Mouse (Mus musculus) liver, postnatal 0 days (tissue): ENCODE results near the gene Usp12. TPM values are rescaled to one million over a fixed set of nuclear protein-coding genes. Genes with fewer than 3 reads are reported as not detected.

ENCODE experiments used
- ATAC-seq: fragments of 200-750 bp; cut with Nextera tagmentation; 2 replicates; pipeline ENCODE4 v1.8.0; 2017; ENCODE audit warnings: mild to moderate bottlenecking, moderate library complexity
- DNase-seq: peaks from one replicate; pipeline ENCODE4 v3.0.0-alpha.2; 2016
- H3K27ac ChIP-seq: fragments of 300-500 bp; sonication (generic); 2 replicates; pipeline ENCODE4 v1.5.1; 2014; ENCODE audit warnings: antibody characterized with exemption, moderate library complexity, mild to moderate bottlenecking, low read depth
- H3K27me3 ChIP-seq: fragments of 300-500 bp; sonication (generic); 2 replicates; pipeline ENCODE4 v1.6.1; 2014; ENCODE audit warnings: low read length, control low read depth, mixed read lengths; ENCODE audit not compliant: insufficient read depth
- H3K36me3 ChIP-seq: fragments of 300-500 bp; sonication (generic); replicated peaks from 2 replicates; pipeline ENCODE4 v1.6.1; 2014; ENCODE audit warnings: mild to moderate bottlenecking, control low read depth, low read length, moderate library complexity, mixed read lengths; ENCODE audit not compliant: insufficient read depth
- H3K4me1 ChIP-seq: fragments of 300-500 bp; sonication (generic); 2 replicates; pipeline ENCODE4 v1.6.1; 2014; ENCODE audit warnings: antibody characterized with exemption, mild to moderate bottlenecking, control low read depth; ENCODE audit not compliant: insufficient read depth
- H3K4me2 ChIP-seq: fragments of 300-500 bp; sonication (generic); 2 replicates; pipeline ENCODE4 v1.6.1; 2014; ENCODE audit warnings: low read depth, mild to moderate bottlenecking, low read length, moderate library complexity, mixed read lengths
- H3K4me3 ChIP-seq: fragments of 300-500 bp; sonication (generic); 2 replicates; pipeline ENCODE4 v1.5.1; 2014; ENCODE audit warnings: low read depth, low read length
- H3K9ac ChIP-seq: fragments of 300-500 bp; sonication (generic); replicated peaks from 2 replicates; pipeline ENCODE4 v1.6.1; 2014; ENCODE audit warnings: mild to moderate bottlenecking, moderate library complexity
- H3K9me3 ChIP-seq: fragments of 300-500 bp; sonication (generic); 2 replicates; pipeline ENCODE4 v1.6.1; 2016; ENCODE audit warnings: mild to moderate bottlenecking, control low read depth, low read length, mixed read lengths
- CTCF ChIP-seq: sonication (generic); IDR thresholded peaks from 2 replicates; pipeline ENCODE4 v1.5.1; 2016; ENCODE audit warnings: antibody characterized with exemption, low read depth
- EP300 ChIP-seq: IDR thresholded peaks from 2 replicates; pipeline ENCODE4 v1.6.1; 2016; ENCODE audit warnings: antibody characterized with exemption, low read depth, mild to moderate bottlenecking
- WGBS: fragments of 180-500 bp; shearing (Covaris S2); extraction: QIAGEN DNeasy Blood & Tissue Kit; methylation state at CpG from one replicate; pipeline ENCODE4 v1.1.7; 2014; ENCODE audit not compliant: insufficient replicate concordance; 5-methylcytosine and 5-hydroxymethylcytosine counted together
- polyA plus RNA-seq: library from polyadenylated mRNA; unstranded; fragments of >200 nt; fragmentation: Nextera tagmentation; extraction: Ambion mirVana; gene quantifications from 2 replicates; pipeline ENCODE4 v1.2.1, GENCODE M21; 2015

Usp12 gene
- polyA plus RNA-seq, 1 experiment from 2014 or later: 6.8 TPM

DNA sequence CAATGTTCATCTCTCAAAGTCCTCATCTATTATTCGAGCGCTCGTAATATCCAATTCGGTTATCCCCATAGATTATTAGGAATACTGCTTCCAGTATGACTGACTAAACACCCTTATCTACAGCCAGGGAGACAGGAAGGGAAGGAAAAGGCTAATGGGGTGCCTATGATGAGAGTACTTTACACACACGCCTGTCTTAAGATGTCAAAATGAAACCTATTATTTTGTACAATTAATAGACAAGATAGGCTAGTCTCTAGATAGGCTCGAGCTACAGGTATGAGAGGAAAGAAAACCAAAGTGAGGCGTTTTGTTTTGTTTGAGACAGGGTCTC lies 37.6 kb upstream of the Usp12 start:
- Histone ChIP-seq H3K9ac (peak overlapping the region; percentile 91), H3K9me3 (no peaks in the 10 kb centered on the region), H3K4me1 (peaks cover 20% of the 10 kb centered on the region), H3K4me2 (peak overlapping the region; percentile 81), H3K27ac (peak overlapping the region; percentile 88), H3K27me3 (no peaks in the 10 kb centered on the region), H3K4me3 (peak overlapping the region; percentile 89), H3K36me3 (peaks cover 33% of the 10 kb centered on the region)
- peak; percentile 4 for ATAC-seq
- WGBS: 48% methylated on average over 7 of the region's 7 CpGs
- DNase-seq: no peak
- no peak for TF ChIP-seq CTCF
- no peak for TF ChIP-seq EP300

DNA sequence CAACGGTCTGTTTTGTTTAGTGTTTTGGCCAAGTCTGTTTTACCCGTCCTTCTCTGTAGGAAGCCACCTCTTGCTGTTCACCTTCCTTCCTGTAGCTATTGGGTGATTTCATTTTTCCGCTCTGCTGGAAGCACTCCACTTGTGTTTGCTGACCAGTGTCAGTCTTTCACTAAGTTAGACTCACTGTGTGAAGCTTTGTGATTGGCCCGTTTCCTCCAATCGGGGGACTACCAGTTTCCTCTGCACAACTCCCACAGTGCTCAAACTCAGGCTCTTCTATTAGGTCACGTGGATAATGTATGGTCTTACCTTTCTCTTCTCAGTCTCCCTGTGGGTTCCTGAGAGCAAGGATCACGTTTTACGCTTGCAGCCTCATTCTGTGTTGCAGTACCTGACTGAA lies 34.7 kb upstream of the Usp12 start:
- no peaks in the 10 kb centered on the region for H3K9me3 ChIP-seq
- no peak for TF ChIP-seq EP300
- TF ChIP-seq CTCF: no peak
- H3K36me3 ChIP-seq: peaks cover 5% of the 10 kb centered on the region
- H3K4me3 ChIP-seq: peak overlapping the region; percentile 28
- ATAC-seq: 0 out of 2 replicates have a peak, but pooled peaks have one; percentile 9
- no peak overlapping the region; the same call in 1 of the 2 replicates for H3K9ac ChIP-seq
- H3K4me2 ChIP-seq: peak overlapping the region; percentile 64
- peaks cover 19% of the 10 kb centered on the region for H3K4me1 ChIP-seq
- peak overlapping the region; percentile 58; the same call in 1 of the 2 replicates for H3K27ac ChIP-seq
- WGBS: 17% methylated on average over 8 of the region's 8 CpGs
- H3K27me3 ChIP-seq: no peaks in the 10 kb centered on the region
- DNase-seq: peak; percentile 33

DNA sequence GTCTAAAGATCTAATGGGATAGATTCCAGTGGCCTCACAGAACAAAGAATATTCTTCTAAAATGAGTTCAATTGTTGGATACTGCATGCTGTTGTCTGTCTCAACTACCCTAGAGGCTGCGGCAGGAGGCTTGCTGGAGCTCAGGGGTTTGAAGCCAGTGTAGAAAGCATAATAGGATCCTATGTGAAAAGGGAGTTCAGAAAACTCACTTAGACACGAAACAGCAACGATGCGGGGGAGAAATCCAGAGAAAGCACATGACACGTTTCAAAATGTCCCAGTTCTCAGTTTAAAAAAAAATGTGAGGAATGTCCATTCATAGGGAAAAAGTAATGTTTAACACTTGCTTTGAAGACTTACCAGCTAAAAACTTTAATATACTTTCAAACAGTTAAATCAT lies 28.2 kb upstream of the Usp12 start:
- no peaks in the 10 kb centered on the region for H3K9me3 ChIP-seq
- no peak overlapping the region for H3K9ac ChIP-seq
- DNase-seq: no peak
- no peak overlapping the region for H3K4me2 ChIP-seq
- no peak overlapping the region for H3K4me3 ChIP-seq
- 81% methylated on average over 5 of the region's 5 CpGs for WGBS
- H3K27me3 ChIP-seq: no peaks in the 10 kb centered on the region
- ATAC-seq: no peak
- no peak overlapping the region for H3K27ac ChIP-seq
- H3K4me1 ChIP-seq: 0 out of 2 replicates have a peak, but pooled peaks cover 6% of the 10 kb centered on the region
- TF ChIP-seq CTCF: no peak
- no peak for TF ChIP-seq EP300
- no peaks in the 10 kb centered on the region for H3K36me3 ChIP-seq

DNA sequence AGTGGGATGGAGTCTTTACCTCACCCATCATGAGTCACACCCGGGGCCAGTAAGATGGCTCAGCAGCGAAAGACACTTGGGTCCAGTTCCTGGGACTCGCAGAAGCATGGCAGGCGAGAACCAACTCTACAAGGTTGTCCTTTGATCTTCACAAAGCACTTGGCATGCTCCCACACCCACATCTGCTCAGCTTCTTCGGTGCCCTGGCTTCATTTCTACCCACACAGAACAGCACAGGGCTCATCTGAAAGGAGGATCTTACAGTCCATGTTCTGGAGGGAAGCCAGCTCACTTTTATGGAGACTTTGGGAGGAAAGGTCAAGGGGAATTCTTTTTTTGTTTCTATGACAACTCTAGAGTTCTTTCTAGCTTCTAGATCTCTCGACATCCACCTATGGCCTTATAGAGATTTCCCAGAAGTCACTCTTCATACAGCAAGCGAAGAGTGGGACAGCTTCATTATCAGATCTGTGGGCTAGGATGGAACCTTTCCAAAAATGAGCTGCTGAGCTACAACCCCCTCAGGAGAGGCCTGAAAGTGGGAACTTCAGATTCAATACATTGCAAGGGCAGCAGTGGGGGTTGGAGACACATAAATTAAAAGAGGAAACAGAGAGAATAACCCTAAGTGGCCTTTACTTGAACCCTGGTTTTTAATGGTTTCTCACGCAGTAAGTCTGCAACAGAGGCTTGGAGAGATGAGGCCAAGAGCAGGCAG lies 24.3 kb upstream of the Usp12 start:
- no peak for TF ChIP-seq CTCF
- no peak for TF ChIP-seq EP300
- Histone ChIP-seq H3K27ac (peak overlapping the region; percentile 6; the same call in 1 of the 2 replicates), H3K9ac (no peak overlapping the region), H3K4me2 (no peak overlapping the region), H3K4me3 (no peak overlapping the region), H3K36me3 (no peaks in the 10 kb centered on the region), H3K27me3 (no peaks in the 10 kb centered on the region), H3K9me3 (no peaks in the 10 kb centered on the region), H3K4me1 (no peaks in the 10 kb centered on the region)
- ATAC-seq (peak; percentile 31; the same call in 1 of the 2 replicates), DNase-seq (no peak)
- 70% methylated on average over 8 of the region's 8 CpGs for WGBS

DNA sequence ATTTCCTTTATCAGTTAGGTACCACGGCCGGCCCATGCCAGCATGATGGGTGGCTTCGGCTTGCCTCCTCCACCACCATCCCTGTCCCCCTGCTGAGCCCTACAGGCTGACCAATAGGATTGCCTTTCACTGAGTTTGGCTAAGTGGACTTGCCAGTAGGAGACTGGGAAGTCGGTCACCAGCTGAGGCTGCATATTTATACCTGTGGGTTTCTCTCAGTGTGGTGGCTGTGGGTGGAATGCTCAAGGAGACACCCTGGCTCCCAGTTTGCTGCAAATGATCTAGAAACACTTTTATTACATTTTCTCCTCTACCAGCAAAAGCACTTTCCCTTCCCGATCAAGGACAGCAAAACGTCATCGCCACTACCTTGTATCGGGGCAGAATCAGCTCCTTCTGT lies 22.8 kb upstream of the Usp12 start:
- no peaks in the 10 kb centered on the region for H3K4me1 ChIP-seq
- ATAC-seq (no peak), DNase-seq (no peak)
- H3K4me2 ChIP-seq: no peak overlapping the region
- no peak overlapping the region for H3K9ac ChIP-seq
- TF ChIP-seq EP300 (no peak), CTCF (no peak)
- no peaks in the 10 kb centered on the region for H3K36me3 ChIP-seq
- H3K27ac ChIP-seq: no peak overlapping the region
- no peaks in the 10 kb centered on the region for H3K27me3 ChIP-seq
- no peaks in the 10 kb centered on the region for H3K9me3 ChIP-seq
- WGBS: 88% methylated on average over 8 of the region's 8 CpGs
- no peak overlapping the region for H3K4me3 ChIP-seq

DNA sequence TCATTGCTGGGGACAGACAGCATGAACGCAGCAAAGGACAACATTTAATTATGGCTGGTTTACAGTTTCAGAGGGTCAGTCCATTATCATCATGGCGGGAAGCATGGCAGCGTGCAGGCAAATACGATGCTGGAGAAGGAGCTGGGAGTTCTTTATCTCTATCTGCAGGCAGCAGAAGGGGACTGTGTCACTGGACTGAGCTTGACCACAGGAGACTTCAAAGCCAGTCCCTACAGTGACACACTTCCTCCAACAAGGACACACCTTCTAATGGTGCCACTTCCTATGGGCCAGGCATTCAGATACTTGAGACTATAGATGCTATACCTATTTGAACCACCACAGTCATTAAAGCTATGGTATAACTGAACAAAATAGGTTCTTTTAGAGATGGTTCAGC lies 20.6 kb upstream of the Usp12 start:
- H3K9ac ChIP-seq: no peak overlapping the region
- no peak for TF ChIP-seq CTCF
- TF ChIP-seq EP300: no peak
- 69% methylated on average over 4 of the region's 4 CpGs for WGBS
- no peaks in the 10 kb centered on the region for H3K9me3 ChIP-seq
- no peaks in the 10 kb centered on the region for H3K36me3 ChIP-seq
- no peaks in the 10 kb centered on the region for H3K4me1 ChIP-seq
- no peak overlapping the region for H3K27ac ChIP-seq
- ATAC-seq (no peak), DNase-seq (no peak)
- no peak overlapping the region for H3K4me3 ChIP-seq
- H3K27me3 ChIP-seq: no peaks in the 10 kb centered on the region
- no peak overlapping the region for H3K4me2 ChIP-seq

DNA sequence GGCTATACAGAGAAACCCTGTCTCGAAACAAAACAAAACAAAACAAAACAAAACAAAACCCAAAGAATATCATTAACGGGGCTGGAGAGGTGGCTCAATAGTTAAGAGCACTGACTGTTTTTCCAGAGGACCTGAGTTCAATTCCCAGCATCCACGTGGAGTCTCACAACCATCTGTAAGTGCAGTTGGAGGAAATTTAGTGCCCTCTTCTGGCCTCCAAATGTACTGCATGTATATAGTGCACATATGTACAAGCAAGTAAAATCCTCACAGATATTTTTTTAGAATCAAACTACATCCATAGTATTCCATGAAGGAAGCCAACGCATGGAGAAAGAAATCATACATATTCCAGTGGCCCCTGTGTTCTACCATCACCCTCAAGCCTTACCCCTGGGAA lies 18.6 kb upstream of the Usp12 start:
- H3K4me2 ChIP-seq: no peak overlapping the region
- no peak for TF ChIP-seq EP300
- peak; percentile 27; the same call in 1 of the 2 replicates for TF ChIP-seq CTCF
- no peak overlapping the region for H3K9ac ChIP-seq
- H3K27me3 ChIP-seq: no peaks in the 10 kb centered on the region
- no peaks in the 10 kb centered on the region for H3K9me3 ChIP-seq
- no peak for DNase-seq
- H3K4me1 ChIP-seq: no peaks in the 10 kb centered on the region
- H3K36me3 ChIP-seq: no peaks in the 10 kb centered on the region
- no peak for ATAC-seq
- 82% methylated on average over 4 of the region's 4 CpGs for WGBS
- H3K4me3 ChIP-seq: no peak overlapping the region
- H3K27ac ChIP-seq: no peak overlapping the region
